Mouse (Mus musculus) small intestine, adult 2 months (tissue): ENCODE measurements around the gene Ms4a7. TPM values are rescaled to one million over a fixed set of nuclear protein-coding genes. Genes with fewer than 3 reads are reported as not detected.

Source experiments
- H3K27ac ChIP-seq: fragments of 200-500 bp; 2 replicates; pipeline ENCODE4 v1.5.1; 2012; ENCODE audit warnings: low read depth, low read length, control low read depth, inconsistent platforms; ENCODE audit not compliant: insufficient read depth
- H3K27me3 ChIP-seq: fragments of 200-500 bp; 2 replicates; pipeline ENCODE4 v1.6.1; 2012; ENCODE audit warnings: mild to moderate bottlenecking, moderate library complexity, low read length, inconsistent platforms; ENCODE audit not compliant: control insufficient read depth, insufficient read depth
- H3K36me3 ChIP-seq: fragments of 200-500 bp; 2 replicates; pipeline ENCODE4 v1.6.1; 2012; ENCODE audit warnings: mild to moderate bottlenecking, low read length, control low read depth, inconsistent platforms; ENCODE audit not compliant: control insufficient read depth, insufficient read depth
- H3K4me1 ChIP-seq: fragments of 200-500 bp; 2 replicates; pipeline ENCODE4 v1.6.1; 2012; ENCODE audit warnings: low read length, inconsistent platforms, mixed read lengths; ENCODE audit not compliant: control insufficient read depth, insufficient read depth, insufficient read length
- H3K4me3 ChIP-seq: fragments of 200-500 bp; 2 replicates; pipeline ENCODE4 v1.5.1; 2012; ENCODE audit warnings: low read depth, mild to moderate bottlenecking, control low read depth, inconsistent platforms, low read length, moderate library complexity
- CTCF ChIP-seq: fragments of 200-500 bp; IDR thresholded peaks from 2 replicates; pipeline ENCODE4 v1.5.1; 2012; ENCODE audit warnings: low read depth, mild to moderate bottlenecking, control low read depth, inconsistent platforms, low read length, moderate library complexity, mixed read lengths; ENCODE audit not compliant: insufficient replicate concordance, insufficient read length; ENCODE audit errors: extremely low read depth
- POLR2A ChIP-seq: fragments of 200-500 bp; IDR thresholded peaks from 2 replicates; pipeline ENCODE4 v1.6.1; 2012; ENCODE audit warnings: low read depth, mild to moderate bottlenecking, control low read depth, inconsistent platforms, low read length, moderate library complexity
- WGBS: fragments of 180-500 bp; shearing (Covaris S2); methylation state at CpG from one replicate; pipeline ENCODE4 v1.1.7; 2018; 5-methylcytosine and 5-hydroxymethylcytosine counted together
- polyA plus RNA-seq: library from polyadenylated mRNA; depleted of rRNA; stranded (reverse); fragments of >200 nt; gene quantifications from 2 replicates; pipeline ENCODE4 v1.2.3, GENCODE M21; 2012; rRNA removed

The Ms4a7 gene
- polyA plus RNA-seq: 0.91 and 1.0 TPM in 2 replicates

- H3K27me3 ChIP-seq: no peaks in the 10 kb centered on the region
- WGBS: 74% methylated on average over 6 of the region's 6 CpGs
Observed at GRCm38 (mm10) chr19:11335932-11336331, at the start of gene Ms4a7. TSS of gene Ms4a7 (minus strand) at chr19:11336146.

GRCm38 (mm10) chr19:11376399-11376798 lies 40.5 kb upstream of the Ms4a7 start:
- Histone ChIP-seq H3K27ac (no peak overlapping the region), H3K4me3 (no peak overlapping the region), H3K36me3 (no peaks in the 10 kb centered on the region), H3K4me1 (no peaks in the 10 kb centered on the region), H3K27me3 (no peaks in the 10 kb centered on the region)
- TF ChIP-seq CTCF (no peak), POLR2A (no peak)
- WGBS: 70% methylated on average over 2 of the region's 2 CpGs

More at GRCm38 (mm10) chr19:11335932-11336331, at the start of gene Ms4a7:
- H3K36me3 ChIP-seq: no peaks in the 10 kb centered on the region
- H3K27ac ChIP-seq: no peak within 1 kb of the TSS
- H3K4me3 ChIP-seq: no peak within 1 kb of the TSS
- no peak for TF ChIP-seq POLR2A
- no peak for TF ChIP-seq CTCF
- H3K4me1 ChIP-seq: no peaks in the 10 kb centered on the region

- 88% methylated on average over 2 of the region's 2 CpGs for WGBS
- H3K36me3 ChIP-seq: no peaks in the 10 kb centered on the region
- H3K27me3 ChIP-seq: no peaks in the 10 kb centered on the region
Observed at GRCm38 (mm10) chr19:11375273-11375672, 39.3 kb upstream of the Ms4a7 start, which contains the start of gene Ms4a4a. TSS of gene Ms4a4a (plus strand) at chr19:11375523.

GRCm38 (mm10) chr19:11371181-11371580 lies 35.2 kb upstream of the Ms4a7 start:
- H3K4me3 ChIP-seq: no peak overlapping the region
- no peak for TF ChIP-seq CTCF
- no peak for TF ChIP-seq POLR2A
- no peaks in the 10 kb centered on the region for H3K4me1 ChIP-seq
- no peaks in the 10 kb centered on the region for H3K27me3 ChIP-seq
- no peak overlapping the region for H3K27ac ChIP-seq
- H3K36me3 ChIP-seq: no peaks in the 10 kb centered on the region

More at GRCm38 (mm10) chr19:11375273-11375672, 39.3 kb upstream of the Ms4a7 start, which contains the start of gene Ms4a4a:
- no peaks in the 10 kb centered on the region for H3K4me1 ChIP-seq
- H3K4me3 ChIP-seq: no peak within 1 kb of the TSS
- TF ChIP-seq CTCF (no peak), POLR2A (no peak)
- H3K27ac ChIP-seq: no peak within 1 kb of the TSS

GRCm38 (mm10) chr19:11368310-11368709 lies 32.4 kb upstream of the Ms4a7 start:
- H3K27me3 ChIP-seq: no peaks in the 10 kb centered on the region
- TF ChIP-seq CTCF (no peak), POLR2A (no peak)
- H3K27ac ChIP-seq: no peak overlapping the region
- H3K4me1 ChIP-seq: no peaks in the 10 kb centered on the region
- no peaks in the 10 kb centered on the region for H3K36me3 ChIP-seq
- H3K4me3 ChIP-seq: no peak overlapping the region
- 49% methylated on average over 3 of the region's 3 CpGs for WGBS

GRCm38 (mm10) chr19:11362002-11362401 lies 26.1 kb upstream of the Ms4a7 start:
- H3K4me3 ChIP-seq: no peak overlapping the region
- no peak for TF ChIP-seq POLR2A
- TF ChIP-seq CTCF: no peak
- H3K36me3 ChIP-seq: no peaks in the 10 kb centered on the region
- H3K27ac ChIP-seq: no peak overlapping the region
- H3K4me1 ChIP-seq: no peaks in the 10 kb centered on the region
- no peaks in the 10 kb centered on the region for H3K27me3 ChIP-seq

- no peaks in the 10 kb centered on the region for H3K36me3 ChIP-seq
- no peak overlapping the region for H3K27ac ChIP-seq
- TF ChIP-seq POLR2A (no peak), CTCF (no peak)
- WGBS: 54% methylated on average over 3 of the region's 3 CpGs
- no peaks in the 10 kb centered on the region for H3K4me1 ChIP-seq
- H3K4me3 ChIP-seq: no peak overlapping the region
- no peaks in the 10 kb centered on the region for H3K27me3 ChIP-seq
Observed at GRCm38 (mm10) chr19:11360106-11360505, 24.2 kb upstream of the Ms4a7 start.
